Mouse (Mus musculus): Measurements from ENCODE around the gene Unc50. TPM values are rescaled to one million over a fixed set of nuclear protein-coding genes. Genes with fewer than 3 reads are reported as not detected.

Unc50 gene
- polyA plus RNA-seq, 1 experiment from 2014 or later, result 175 TPM

GRCm38 (mm10) chr1:37436419-37436818 is 6.5 kb downstream of the Unc50 start:
- TF ChIP-seq CTCF (IDR thresholded peaks at IDR 0.05; ENCODE audit: low read depth), result no peak
- no peak overlapping the region for H3K4me3 ChIP-seq (replicated peaks; ENCODE audit: low read depth, low read length)
- DNase-seq (ENCODE audit: low spot score), result no peak
- H3K27ac ChIP-seq, result no peak overlapping the region
- 0 out of 2 replicates have a peak, but pooled peaks cover under 1% of the 10 kb centered on the region for H3K4me1 ChIP-seq (replicated peaks; ENCODE audit: insufficient read depth, low read length)
- H3K9ac ChIP-seq (ENCODE audit: low read depth, low read length), result no peak overlapping the region
- no peak overlapping the region for H3K4me2 ChIP-seq (ENCODE audit: low read length)
- WGBS, result 91% methylated on average over 3 of the region's 3 CpGs
- no peaks in the 10 kb centered on the region for H3K9me3 ChIP-seq (replicated peaks; ENCODE audit: low read length)
- peaks cover 41% of the 10 kb centered on the region for H3K36me3 ChIP-seq (ENCODE audit: insufficient read depth, low read length)
- no peaks in the 10 kb centered on the region for H3K27me3 ChIP-seq (ENCODE audit: insufficient read depth, low read length)
- ATAC-seq (replicated peaks; ENCODE audit: low FRiP score, low read depth), result no peak

- Histone ChIP-seq H3K9me3 (replicated peaks; ENCODE audit: low read length) (no peaks in the 10 kb centered on the region), H3K27me3 (ENCODE audit: insufficient read depth, low read length) (no peaks in the 10 kb centered on the region), H3K9ac (ENCODE audit: low read depth, low read length) (no peak overlapping the region), H3K4me2 (ENCODE audit: low read length) (no peak overlapping the region), H3K36me3 (ENCODE audit: insufficient read depth, low read length) (0 out of 2 replicates have a peak, but pooled peaks cover 16% of the 10 kb centered on the region), H3K27ac (no peak overlapping the region), H3K4me1 (replicated peaks; ENCODE audit: insufficient read depth, low read length) (no peaks in the 10 kb centered on the region), H3K4me3 (replicated peaks; ENCODE audit: low read depth, low read length) (no peak overlapping the region)
- DNase-seq (ENCODE audit: low spot score) (no peak), ATAC-seq (replicated peaks; ENCODE audit: low FRiP score, low read depth) (no peak)
- WGBS, result 86% methylated on average over 16 of the region's 16 CpGs
- no peak for TF ChIP-seq CTCF (IDR thresholded peaks at IDR 0.05; ENCODE audit: low read depth)
These were observed 13.2 kb downstream of the Unc50 start for GRCm38 (mm10) chr1:37442848-37443835.

GRCm38 (mm10) chr1:37448361-37449095 is 18.6 kb downstream of the Unc50 start:
- Histone ChIP-seq H3K9me3 (replicated peaks; ENCODE audit: low read length) (no peaks in the 10 kb centered on the region), H3K27ac (no peak overlapping the region), H3K36me3 (ENCODE audit: insufficient read depth, low read length) (peaks cover 10% of the 10 kb centered on the region; the same call in 1 of the 2 replicates), H3K27me3 (ENCODE audit: insufficient read depth, low read length) (no peaks in the 10 kb centered on the region), H3K4me1 (replicated peaks; ENCODE audit: insufficient read depth, low read length) (no peaks in the 10 kb centered on the region), H3K4me3 (replicated peaks; ENCODE audit: low read depth, low read length) (no peak overlapping the region), H3K9ac (ENCODE audit: low read depth, low read length) (no peak overlapping the region), H3K4me2 (ENCODE audit: low read length) (no peak overlapping the region)
- peak; percentile 70 for TF ChIP-seq CTCF (IDR thresholded peaks at IDR 0.05; ENCODE audit: low read depth)
- DNase-seq (ENCODE audit: low spot score), result peak; percentile 45
- no peak for ATAC-seq (replicated peaks; ENCODE audit: low FRiP score, low read depth)
- 82% methylated on average over 10 of the region's 10 CpGs for WGBS

GRCm38 (mm10) chr1:37451270-37451669 is 21.3 kb downstream of the Unc50 start:
- no peak for TF ChIP-seq CTCF (IDR thresholded peaks at IDR 0.05; ENCODE audit: low read depth)
- WGBS, result 93% methylated on average over 8 of the region's 8 CpGs
- no peak overlapping the region for H3K4me3 ChIP-seq (replicated peaks; ENCODE audit: low read depth, low read length)
- H3K36me3 ChIP-seq (ENCODE audit: insufficient read depth, low read length), result peaks cover 10% of the 10 kb centered on the region; the same call in 1 of the 2 replicates
- DNase-seq (ENCODE audit: low spot score) (no peak), ATAC-seq (replicated peaks; ENCODE audit: low FRiP score, low read depth) (no peak)
- H3K4me2 ChIP-seq (ENCODE audit: low read length), result no peak overlapping the region
- no peak overlapping the region for H3K9ac ChIP-seq (ENCODE audit: low read depth, low read length)
- H3K9me3 ChIP-seq (replicated peaks; ENCODE audit: low read length), result no peaks in the 10 kb centered on the region
- no peaks in the 10 kb centered on the region for H3K27me3 ChIP-seq (ENCODE audit: insufficient read depth, low read length)
- H3K27ac ChIP-seq, result no peak overlapping the region
- H3K4me1 ChIP-seq (replicated peaks; ENCODE audit: insufficient read depth, low read length), result no peaks in the 10 kb centered on the region

GRCm38 (mm10) chr1:37457546-37457945 is 27.6 kb downstream of the Unc50 start:
- Histone ChIP-seq H3K9me3 (replicated peaks; ENCODE audit: low read length) (no peaks in the 10 kb centered on the region), H3K4me2 (ENCODE audit: low read length) (no peak overlapping the region), H3K4me3 (replicated peaks; ENCODE audit: low read depth, low read length) (no peak overlapping the region), H3K27me3 (ENCODE audit: insufficient read depth, low read length) (no peaks in the 10 kb centered on the region), H3K27ac (no peak overlapping the region), H3K9ac (ENCODE audit: low read depth, low read length) (no peak overlapping the region), H3K4me1 (replicated peaks; ENCODE audit: insufficient read depth, low read length) (no peaks in the 10 kb centered on the region), H3K36me3 (ENCODE audit: insufficient read depth, low read length) (no peaks in the 10 kb centered on the region)
- DNase-seq (ENCODE audit: low spot score), result no peak
- TF ChIP-seq CTCF (IDR thresholded peaks at IDR 0.05; ENCODE audit: low read depth), result no peak
- ATAC-seq (replicated peaks; ENCODE audit: low FRiP score, low read depth), result no peak
- WGBS, result 94% methylated on average over 7 of the region's 7 CpGs

- H3K9me3 ChIP-seq (replicated peaks; ENCODE audit: low read length), result no peaks in the 10 kb centered on the region
- no peak overlapping the region for H3K27ac ChIP-seq
- no peak for TF ChIP-seq CTCF (IDR thresholded peaks at IDR 0.05; ENCODE audit: low read depth)
- H3K27me3 ChIP-seq (ENCODE audit: insufficient read depth, low read length), result no peaks in the 10 kb centered on the region
- no peak overlapping the region for H3K4me3 ChIP-seq (replicated peaks; ENCODE audit: low read depth, low read length)
- WGBS, result 85% methylated on average over 10 of the region's 10 CpGs
- H3K4me2 ChIP-seq (ENCODE audit: low read length), result no peak overlapping the region
- no peaks in the 10 kb centered on the region for H3K36me3 ChIP-seq (ENCODE audit: insufficient read depth, low read length)
- H3K4me1 ChIP-seq (replicated peaks; ENCODE audit: insufficient read depth, low read length), result no peaks in the 10 kb centered on the region
- no peak for DNase-seq (ENCODE audit: low spot score)
- ATAC-seq (replicated peaks; ENCODE audit: low FRiP score, low read depth), result no peak
- no peak overlapping the region for H3K9ac ChIP-seq (ENCODE audit: low read depth, low read length)
These were observed 35.0 kb downstream of the Unc50 start for GRCm38 (mm10) chr1:37464878-37465452.

All from kidney, postnatal 0 days (tissue).